Mouse (Mus musculus): ENCODE results near the gene Spsb2.
A peak's percentile ranks its signal among the peaks of the same experiment; 100 is the strongest.

Spsb2 gene

DNA sequence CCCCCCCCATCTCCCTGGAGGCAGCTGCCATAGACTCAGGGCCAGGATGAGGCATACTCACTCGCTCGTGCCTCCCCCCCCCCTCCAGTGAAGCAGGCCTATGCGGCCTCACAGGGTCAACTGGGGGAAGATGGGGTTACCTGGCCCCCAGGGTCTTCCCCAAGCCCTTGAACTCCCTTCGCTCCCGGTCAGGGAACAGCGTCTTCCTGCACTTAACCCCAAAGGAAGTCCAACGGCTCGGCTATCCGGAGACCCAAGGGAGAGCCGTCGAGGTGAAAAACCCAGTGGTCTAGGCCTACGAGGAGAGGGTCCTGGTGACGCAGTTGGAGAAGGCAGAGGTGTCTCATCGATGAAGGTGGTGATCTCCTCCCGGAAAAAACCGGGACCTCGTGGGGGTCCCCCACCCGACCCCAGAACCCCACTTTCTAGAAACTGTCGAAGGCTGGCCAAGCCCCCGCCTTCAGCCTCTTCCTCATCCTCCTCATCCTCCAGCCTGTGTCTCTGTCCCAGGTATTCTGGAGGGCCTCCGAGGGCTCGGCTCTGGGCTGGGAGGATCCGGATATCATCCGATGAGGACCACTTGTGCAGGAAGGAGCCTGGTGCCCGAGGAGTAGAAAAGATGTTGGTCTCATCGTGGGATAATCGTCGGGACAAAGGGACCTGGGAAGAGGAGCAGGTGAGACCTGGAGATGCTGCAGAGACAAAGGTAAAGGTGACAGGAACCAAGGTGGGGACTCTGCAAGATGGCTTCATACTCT is 50.3 kb downstream of the Spsb2 start:
- peak; percentile 63 for DNase-seq

DNA sequence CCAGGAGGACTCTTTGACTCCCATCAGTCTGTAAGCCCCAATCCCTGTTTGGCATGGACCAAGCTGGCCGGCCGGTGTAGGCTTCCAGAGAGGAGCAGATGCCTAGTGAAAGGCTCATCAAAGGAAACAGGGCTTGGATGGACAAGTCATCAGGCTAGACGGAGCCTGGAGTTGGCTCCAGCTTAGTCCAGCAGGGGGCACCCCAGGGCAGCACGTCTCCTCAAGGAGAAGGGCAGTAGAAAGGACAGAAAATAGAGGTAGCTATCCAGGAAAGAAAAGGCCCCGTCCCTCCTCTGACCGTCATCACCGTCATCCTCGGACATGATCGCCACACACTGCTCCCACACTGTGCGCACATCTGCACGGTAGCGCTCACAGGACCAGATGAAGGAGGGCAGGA is 51.3 kb downstream of the Spsb2 start:
- DNase-seq, result peak; percentile 90
